Mouse (Mus musculus) neural tube, embryonic 11.5 days (tissue): ENCODE measurements around the gene Exoc3l4. TPM values are rescaled to one million over a fixed set of nuclear protein-coding genes. Genes with fewer than 3 reads are reported as not detected.

Experiments
- ATAC-seq: fragments of 200-750 bp; cut with Nextera tagmentation; 2 replicates; pipeline ENCODE4 v1.8.0; 2017; ENCODE audit warnings: moderate number of reproducible peaks, mild to moderate bottlenecking, moderate TSS enrichment, moderate library complexity; ENCODE audit not compliant: insufficient read depth, low FRiP score, low TSS enrichment
- DNase-seq: peaks from one replicate; pipeline ENCODE4 v3.0.0-alpha.2; 2015; ENCODE audit warnings: low spot score
- H3K27ac ChIP-seq: fragments of 300-500 bp; sonication (generic); 2 replicates; pipeline ENCODE4 v1.5.1; 2014; ENCODE audit warnings: low read depth, mild to moderate bottlenecking, low read length
- H3K27me3 ChIP-seq: fragments of 300-500 bp; sonication (generic); 2 replicates; pipeline ENCODE4 v1.6.1; 2014; ENCODE audit warnings: mild to moderate bottlenecking, low read length, mixed read lengths; ENCODE audit not compliant: control insufficient read depth, insufficient read depth
- H3K36me3 ChIP-seq: fragments of 300-500 bp; sonication (generic); 2 replicates; pipeline ENCODE4 v1.6.1; 2014; ENCODE audit warnings: mild to moderate bottlenecking, low read length, moderate library complexity, mixed read lengths; ENCODE audit not compliant: control insufficient read depth, insufficient read depth
- H3K4me1 ChIP-seq: fragments of 300-500 bp; sonication (generic); 2 replicates; pipeline ENCODE4 v1.6.1; 2014; ENCODE audit warnings: low read length, mixed read lengths; ENCODE audit not compliant: control insufficient read depth, insufficient read depth
- H3K4me2 ChIP-seq: fragments of 300-500 bp; sonication (generic); 2 replicates; pipeline ENCODE4 v1.6.1; 2014; ENCODE audit warnings: low read depth, mild to moderate bottlenecking, moderate library complexity
- H3K4me3 ChIP-seq: fragments of 300-500 bp; sonication (generic); 2 replicates; pipeline ENCODE4 v1.5.1; 2014; ENCODE audit warnings: low read depth, low read length
- H3K9ac ChIP-seq: fragments of 300-500 bp; sonication (generic); 2 replicates; pipeline ENCODE4 v1.6.1; 2014; ENCODE audit warnings: mild to moderate bottlenecking, low read length
- H3K9me3 ChIP-seq: fragments of 300-500 bp; sonication (generic); 2 replicates; pipeline ENCODE4 v1.6.1; 2016; ENCODE audit warnings: low read length; ENCODE audit not compliant: control insufficient read depth
- WGBS: fragments of 180-500 bp; shearing (Covaris S2); extraction: QIAGEN DNeasy Blood & Tissue Kit; methylation state at CpG from one replicate; pipeline ENCODE4 v1.1.7; 2014; 5-methylcytosine and 5-hydroxymethylcytosine counted together
- polyA plus RNA-seq: library from polyadenylated mRNA; unstranded; fragments of >200 nt; fragmentation: Nextera tagmentation; extraction: Ambion mirVana; gene quantifications from 2 replicates; pipeline ENCODE4 v1.2.1, GENCODE M21; 2014

Gene Exoc3l4
- polyA plus RNA-seq, 1 experiment from 2014 or later, result 6.6 TPM

DNA sequence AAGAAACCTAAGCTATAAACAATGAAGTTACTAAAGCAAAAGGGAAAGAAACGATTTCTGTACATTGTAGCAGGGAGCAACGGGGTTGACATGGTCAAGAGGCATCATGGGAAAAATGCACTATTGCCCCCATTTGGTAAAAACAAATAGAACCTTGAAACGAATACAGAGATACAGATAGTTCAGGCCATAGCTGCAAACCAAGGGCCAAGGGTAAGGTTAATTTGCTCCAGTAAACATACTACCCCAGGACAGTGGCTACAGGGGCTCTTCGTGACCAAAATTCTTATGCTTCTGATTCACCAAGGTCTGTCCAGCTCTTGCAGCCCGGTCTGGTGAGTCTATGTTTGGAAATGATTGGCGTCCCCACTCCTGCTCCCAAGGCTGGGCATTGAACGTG, 46.8 kb downstream of the Exoc3l4 start:
- DNase-seq (no peak), ATAC-seq (no peak)
- Histone ChIP-seq H3K36me3 (no peaks in the 10 kb centered on the region), H3K9me3 (no peaks in the 10 kb centered on the region), H3K27ac (no peak overlapping the region), H3K4me3 (no peak overlapping the region), H3K4me1 (no peaks in the 10 kb centered on the region), H3K9ac (no peak overlapping the region), H3K4me2 (no peak overlapping the region), H3K27me3 (no peaks in the 10 kb centered on the region)
- 83% methylated on average over 7 of the region's 7 CpGs for WGBS

DNA sequence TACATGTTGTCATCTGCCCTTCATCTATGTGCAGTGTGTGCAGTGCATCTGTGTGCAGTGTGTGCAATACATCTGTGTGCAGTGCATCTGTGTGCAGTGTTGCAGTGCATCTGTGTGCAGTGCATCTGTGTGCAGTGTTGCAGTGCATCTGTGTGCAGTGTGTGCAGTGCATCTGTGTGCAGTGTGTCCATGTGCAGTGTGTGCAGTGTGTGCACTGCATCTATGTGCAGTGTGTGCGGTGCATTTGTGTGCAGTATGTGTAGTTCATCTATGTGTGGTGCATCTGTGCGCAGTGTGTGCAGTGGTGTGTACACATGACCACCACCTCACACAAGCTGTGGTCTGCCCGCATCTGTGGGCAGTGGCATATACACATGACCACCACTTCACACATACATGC, 49.6 kb downstream of the Exoc3l4 start:
- 90% methylated on average over 3 of the region's 3 CpGs for WGBS
- no peak for ATAC-seq
- Histone ChIP-seq H3K27ac (no peak overlapping the region), H3K4me1 (no peaks in the 10 kb centered on the region), H3K9me3 (no peaks in the 10 kb centered on the region), H3K36me3 (no peaks in the 10 kb centered on the region), H3K9ac (no peak overlapping the region), H3K4me2 (no peak overlapping the region), H3K4me3 (no peak overlapping the region), H3K27me3 (no peaks in the 10 kb centered on the region)
- DNase-seq, result no peak

DNA sequence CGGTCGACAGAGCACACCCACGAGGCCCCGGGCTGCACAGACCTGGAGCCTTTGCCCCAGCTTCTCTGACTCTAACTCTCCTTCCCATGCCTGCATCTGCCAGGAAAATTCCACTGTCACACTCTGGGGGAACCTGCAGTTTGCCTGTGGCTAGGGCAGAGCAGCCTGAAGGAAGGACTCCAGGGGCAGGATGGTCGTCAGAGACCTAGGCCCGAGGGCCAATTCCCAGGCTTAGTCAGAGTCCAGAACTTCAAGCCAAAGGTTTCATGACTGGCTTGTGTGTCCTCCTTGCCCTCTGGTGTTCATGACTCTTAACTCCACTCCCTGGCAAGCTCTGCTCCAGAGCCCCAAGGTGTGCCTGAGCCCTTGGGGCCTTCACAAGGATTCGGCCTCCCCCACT, 51.4 kb downstream of the Exoc3l4 start:
- no peak overlapping the region for H3K27ac ChIP-seq
- ATAC-seq, result no peak
- no peaks in the 10 kb centered on the region for H3K4me1 ChIP-seq
- H3K4me2 ChIP-seq, result no peak overlapping the region
- H3K4me3 ChIP-seq, result no peak overlapping the region
- H3K27me3 ChIP-seq, result no peaks in the 10 kb centered on the region
- H3K9me3 ChIP-seq, result no peaks in the 10 kb centered on the region
- H3K9ac ChIP-seq, result no peak overlapping the region
- 74% methylated on average over 7 of the region's 7 CpGs for WGBS
- no peak for DNase-seq
- no peaks in the 10 kb centered on the region for H3K36me3 ChIP-seq

DNA sequence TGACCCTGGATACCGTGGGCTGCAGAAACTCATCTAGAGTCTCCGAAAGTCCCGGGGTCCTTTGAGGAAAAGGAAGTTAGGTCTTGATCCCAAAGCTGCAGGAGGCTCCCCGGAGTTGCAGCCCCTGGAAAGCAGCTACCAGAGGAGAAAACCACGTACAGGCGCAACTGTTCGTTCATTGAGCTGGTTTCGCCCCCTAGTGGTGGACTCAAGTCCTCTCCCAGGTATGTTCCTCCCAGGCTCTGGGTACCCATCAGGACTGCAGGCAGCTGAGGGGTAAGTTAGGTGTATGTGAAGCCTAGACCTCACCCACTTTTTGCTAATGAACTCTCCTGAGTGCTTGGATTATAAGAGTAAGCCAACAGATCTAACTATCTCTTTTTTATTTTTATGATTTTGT, 52.7 kb downstream of the Exoc3l4 start:
- Histone ChIP-seq H3K4me2 (no peak overlapping the region), H3K36me3 (no peaks in the 10 kb centered on the region), H3K27ac (no peak overlapping the region), H3K4me1 (no peaks in the 10 kb centered on the region), H3K9ac (no peak overlapping the region), H3K9me3 (no peaks in the 10 kb centered on the region), H3K4me3 (no peak overlapping the region), H3K27me3 (no peaks in the 10 kb centered on the region)
- whole genome bisulfite sequencing, result 9% methylated on average over 8 of the region's 8 CpGs
- ATAC-seq, result no peak
- DNase-seq, result peak; percentile 68

DNA sequence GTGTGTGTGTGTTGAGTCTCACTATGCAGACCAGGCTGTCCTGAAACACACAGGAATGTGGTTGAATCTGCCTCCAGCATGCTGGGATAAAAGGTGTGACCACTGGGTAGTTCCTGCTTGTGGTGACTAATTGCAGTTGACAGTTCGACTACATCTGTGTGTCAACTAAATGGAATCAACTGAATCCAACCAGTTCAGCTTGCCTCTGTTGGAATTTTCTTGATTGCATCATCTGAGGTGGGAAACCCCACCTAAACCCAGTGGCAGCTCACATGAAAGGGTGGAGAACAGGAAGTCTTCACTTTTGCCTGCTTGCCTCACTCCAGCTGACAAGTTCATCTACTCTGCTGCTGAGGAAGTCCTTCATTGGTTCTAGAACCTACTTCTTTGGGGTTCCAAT, 54.3 kb downstream of the Exoc3l4 start:
- Histone ChIP-seq H3K4me3 (no peak overlapping the region), H3K36me3 (no peaks in the 10 kb centered on the region), H3K27ac (no peak overlapping the region), H3K27me3 (no peaks in the 10 kb centered on the region), H3K9me3 (no peaks in the 10 kb centered on the region), H3K4me2 (no peak overlapping the region), H3K4me1 (no peaks in the 10 kb centered on the region), H3K9ac (no peak overlapping the region)
- DNase-seq (no peak), ATAC-seq (no peak)
- WGBS, result 58% methylated on average over 1 of the region's 1 CpGs

DNA sequence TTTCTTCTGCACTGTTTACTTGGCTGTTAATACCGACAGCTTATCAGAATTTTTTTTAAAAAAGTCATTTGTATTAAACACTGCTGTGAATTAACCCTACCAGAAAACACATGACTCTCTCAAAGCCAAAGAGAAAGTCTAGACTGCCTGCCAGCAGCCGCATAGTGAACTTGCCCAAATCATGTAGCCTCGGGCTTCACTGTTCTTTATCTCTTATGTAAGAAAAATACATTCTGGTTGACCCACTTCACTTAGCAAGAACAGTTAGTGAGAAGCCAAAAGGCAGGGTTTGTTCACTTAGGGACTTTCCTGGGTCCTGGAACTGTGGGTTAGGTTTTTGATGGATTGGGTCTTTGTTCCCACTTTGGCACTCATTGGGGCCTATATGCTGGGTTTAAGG, 54.9 kb downstream of the Exoc3l4 start:
- 89% methylated on average over 3 of the region's 3 CpGs for WGBS
- H3K9me3 ChIP-seq, result no peaks in the 10 kb centered on the region
- H3K9ac ChIP-seq, result no peak overlapping the region
- H3K4me3 ChIP-seq, result no peak overlapping the region
- DNase-seq, result no peak
- no peak overlapping the region for H3K4me2 ChIP-seq
- no peak overlapping the region for H3K27ac ChIP-seq
- H3K4me1 ChIP-seq, result no peaks in the 10 kb centered on the region
- H3K27me3 ChIP-seq, result no peaks in the 10 kb centered on the region
- no peaks in the 10 kb centered on the region for H3K36me3 ChIP-seq
- ATAC-seq, result no peak

DNA sequence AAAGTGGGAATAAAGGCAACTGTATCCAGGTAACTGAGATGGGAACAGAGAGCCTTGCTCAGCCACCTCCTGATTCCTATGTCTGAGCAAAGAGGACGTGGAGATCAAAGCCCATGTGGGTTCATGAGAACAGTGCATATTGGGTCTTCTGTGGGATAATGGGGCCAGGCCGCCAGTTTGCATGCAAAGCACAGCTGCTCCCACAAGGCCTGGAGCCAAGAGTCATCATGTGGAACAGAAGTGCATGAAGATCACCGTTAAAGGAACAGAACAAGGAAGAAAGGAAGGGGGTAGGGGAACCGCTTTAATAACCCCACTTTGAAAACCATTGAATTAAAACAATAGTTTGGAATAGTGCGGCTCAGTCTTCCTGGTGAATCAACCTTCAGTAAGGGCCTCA, 56.1 kb downstream of the Exoc3l4 start:
- DNase-seq, result no peak
- H3K4me1 ChIP-seq, result no peaks in the 10 kb centered on the region
- H3K9me3 ChIP-seq, result no peaks in the 10 kb centered on the region
- H3K4me3 ChIP-seq, result no peak overlapping the region
- no peaks in the 10 kb centered on the region for H3K27me3 ChIP-seq
- no peak overlapping the region for H3K27ac ChIP-seq
- H3K4me2 ChIP-seq, result no peak overlapping the region
- no peaks in the 10 kb centered on the region for H3K36me3 ChIP-seq
- no peak overlapping the region for H3K9ac ChIP-seq
- 75% methylated on average over 5 of the region's 5 CpGs for WGBS
- ATAC-seq, result no peak

DNA sequence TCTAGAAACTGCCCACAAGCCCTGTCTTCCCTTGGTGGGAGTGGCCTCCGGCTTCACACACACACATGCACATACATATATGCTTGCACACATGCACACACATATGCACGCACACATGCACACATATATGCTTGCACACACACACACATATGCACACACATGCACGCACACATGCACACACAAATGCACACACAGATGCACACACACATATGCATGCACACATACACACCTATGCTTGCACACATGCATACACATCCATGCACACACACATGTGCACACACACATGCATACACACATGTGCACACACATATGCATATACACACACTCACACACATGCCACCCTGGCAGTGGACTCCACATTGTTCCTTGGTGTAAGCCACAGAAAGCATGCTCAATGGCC, 57.6 kb downstream of the Exoc3l4 start:
- no peaks in the 10 kb centered on the region for H3K4me1 ChIP-seq
- H3K4me2 ChIP-seq, result no peak overlapping the region
- 97% methylated on average over 3 of the region's 3 CpGs for WGBS
- H3K9me3 ChIP-seq, result no peaks in the 10 kb centered on the region
- H3K27ac ChIP-seq, result no peak overlapping the region
- no peak overlapping the region for H3K4me3 ChIP-seq
- ATAC-seq (no peak), DNase-seq (no peak)
- H3K36me3 ChIP-seq, result no peaks in the 10 kb centered on the region
- no peaks in the 10 kb centered on the region for H3K27me3 ChIP-seq
- H3K9ac ChIP-seq, result no peak overlapping the region

DNA sequence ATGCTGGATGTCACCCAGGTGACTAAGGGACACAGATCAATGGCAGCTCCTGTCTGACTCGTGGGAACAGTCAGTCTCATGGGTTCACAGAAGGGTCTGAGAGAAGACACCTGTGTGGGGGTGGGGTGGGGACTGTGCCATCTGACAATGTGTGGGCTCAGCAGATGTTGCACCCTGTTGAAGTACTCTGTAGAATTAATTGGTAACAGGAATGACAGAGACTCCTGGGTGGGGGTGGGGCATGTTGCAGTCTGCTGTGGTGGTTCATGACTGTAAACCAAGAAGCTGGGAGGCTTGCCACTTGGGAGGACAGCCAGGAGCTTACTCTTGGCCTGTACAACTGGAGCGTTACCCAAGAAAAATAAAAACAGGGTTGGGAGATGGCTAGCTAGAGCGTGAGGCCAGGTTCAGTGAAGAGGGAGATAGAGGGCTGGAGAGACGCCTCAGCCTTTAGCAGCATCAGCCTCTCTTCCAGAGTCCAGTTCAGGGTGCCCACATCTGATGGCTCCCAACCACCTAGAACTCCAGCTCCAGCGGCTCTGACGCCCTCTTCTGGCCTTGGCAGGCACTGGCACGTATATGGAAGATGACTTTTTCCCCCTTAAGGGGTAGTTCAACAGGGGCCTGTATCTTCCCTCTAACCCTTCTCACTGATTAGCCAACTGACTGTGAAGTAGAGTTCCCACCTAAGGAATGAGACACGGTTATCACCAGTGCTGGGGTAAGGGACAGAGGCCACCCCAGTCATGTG, 58.3 kb downstream of the Exoc3l4 start:
- Histone ChIP-seq H3K4me2 (no peak overlapping the region), H3K4me1 (no peaks in the 10 kb centered on the region), H3K27ac (no peak overlapping the region), H3K27me3 (no peaks in the 10 kb centered on the region), H3K4me3 (no peak overlapping the region), H3K36me3 (no peaks in the 10 kb centered on the region), H3K9me3 (no peaks in the 10 kb centered on the region), H3K9ac (no peak overlapping the region)
- ATAC-seq, result no peak
- DNase-seq, result no peak
- WGBS, result 62% methylated on average over 8 of the region's 8 CpGs
